Mouse (Mus musculus) testis, adult 2 months (tissue): ENCODE measurements at regions not wholly inside any gene's neighbourhood (a gene's known extent, or its start where the extent isn't known, plus 50 kb on each side); places are given as distances from the start of the nearest gene placed in this dataset.

Experiments
- CTCF ChIP-seq: fragments of 200-500 bp; IDR thresholded peaks from 2 replicates; pipeline ENCODE4 v1.5.1; 2012; ENCODE audit warnings: low read depth, mild to moderate bottlenecking, inconsistent platforms, low read length, moderate library complexity; ENCODE audit not compliant: control insufficient read depth, insufficient read depth, insufficient replicate concordance
- POLR2A ChIP-seq: fragments of 200-500 bp; IDR thresholded peaks from 2 replicates; pipeline ENCODE4 v1.6.1; 2012; ENCODE audit warnings: low read depth, mild to moderate bottlenecking, inconsistent platforms, low read length, moderate library complexity; ENCODE audit not compliant: control insufficient read depth

GRCm38 (mm10) chr7:129137303-129137990 lies 119.4 kb upstream of the Plpp4 start:
- no peak for TF ChIP-seq POLR2A
- TF ChIP-seq CTCF = no peak
